Mouse (Mus musculus) lung, embryonic 14.5 days (tissue): Measurements from ENCODE around the gene Stim2. TPM values are rescaled to one million over a fixed set of nuclear protein-coding genes. Genes with fewer than 3 reads are reported as not detected.

Source experiments
- ATAC-seq: fragments of 200-750 bp; cut with Nextera tagmentation; 2 replicates; pipeline ENCODE4 v1.8.0; 2017; ENCODE audit warnings: mild to moderate bottlenecking, moderate TSS enrichment, moderate library complexity; ENCODE audit not compliant: insufficient read depth
- DNase-seq: peaks from one replicate; pipeline ENCODE4 v3.0.0-alpha.2; 2015
- H3K27ac ChIP-seq: fragments of 300-500 bp; sonication (generic); 2 replicates; pipeline ENCODE4 v1.5.1; 2014; ENCODE audit warnings: low read depth, mild to moderate bottlenecking, moderate library complexity
- H3K27me3 ChIP-seq: fragments of 300-500 bp; sonication (generic); 2 replicates; pipeline ENCODE4 v1.6.1; 2014; ENCODE audit warnings: low read length, control low read depth; ENCODE audit not compliant: insufficient read depth
- H3K36me3 ChIP-seq: fragments of 300-500 bp; sonication (generic); 2 replicates; pipeline ENCODE4 v1.6.1; 2014; ENCODE audit warnings: control low read depth; ENCODE audit not compliant: insufficient read depth
- H3K4me1 ChIP-seq: fragments of 300-500 bp; sonication (generic); 2 replicates; pipeline ENCODE4 v1.6.1; 2014; ENCODE audit warnings: antibody characterized with exemption, control low read depth; ENCODE audit not compliant: insufficient read depth
- H3K4me2 ChIP-seq: fragments of 300-500 bp; sonication (generic); 2 replicates; pipeline ENCODE4 v1.6.1; 2014; ENCODE audit warnings: mild to moderate bottlenecking
- H3K4me3 ChIP-seq: fragments of 300-500 bp; sonication (generic); 2 replicates; pipeline ENCODE4 v1.5.1; 2014; ENCODE audit warnings: low read depth, low read length
- H3K9ac ChIP-seq: fragments of 300-500 bp; sonication (generic); 2 replicates; pipeline ENCODE4 v1.6.1; 2014
- H3K9me3 ChIP-seq: fragments of 300-500 bp; sonication (generic); 2 replicates; pipeline ENCODE4 v1.6.1; 2016; ENCODE audit warnings: low read depth, low read length, control low read depth
- CTCF ChIP-seq: IDR thresholded peaks from 2 replicates; pipeline ENCODE4 v1.5.1; 2016; ENCODE audit warnings: antibody characterized with exemption, low read depth
- WGBS: fragments of 180-500 bp; shearing (Covaris S2); extraction: QIAGEN DNeasy Blood & Tissue Kit; methylation state at CpG from one replicate; pipeline ENCODE4 v1.1.7; 2014; 5-methylcytosine and 5-hydroxymethylcytosine counted together
- polyA plus RNA-seq: library from polyadenylated mRNA; unstranded; fragments of >200 nt; fragmentation: Nextera tagmentation; extraction: Ambion mirVana; gene quantifications from 2 replicates; pipeline ENCODE4 v1.2.1, GENCODE M21; 2014

Stim2 gene
- polyA plus RNA-seq, 1 experiment from 2014 or later, result 28.2 TPM

DNA sequence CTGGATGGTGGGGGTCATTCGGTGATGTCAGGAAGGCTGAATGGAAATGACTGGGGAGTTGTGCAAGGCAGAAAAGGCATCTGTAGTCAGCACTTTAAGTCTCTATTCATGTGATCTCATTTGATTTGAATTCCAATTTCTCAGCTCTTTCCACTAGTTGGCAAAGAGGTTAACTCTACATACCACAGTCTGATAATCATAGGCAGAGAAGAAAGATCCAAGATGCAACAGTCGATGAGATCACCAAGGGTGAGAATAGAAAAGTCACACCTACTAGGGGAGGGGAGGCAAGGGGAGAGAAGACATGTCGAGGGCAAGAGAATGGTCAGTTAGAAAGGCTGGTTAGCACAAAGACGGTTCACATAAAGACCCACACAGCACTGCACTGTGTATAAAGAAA is 27.1 kb upstream of the Stim2 start:
- H3K4me2 ChIP-seq, result no peak overlapping the region
- WGBS, result 74% methylated on average over 4 of the region's 4 CpGs
- H3K36me3 ChIP-seq, result no peaks in the 10 kb centered on the region
- no peaks in the 10 kb centered on the region for H3K4me1 ChIP-seq
- H3K27me3 ChIP-seq, result no peaks in the 10 kb centered on the region
- no peaks in the 10 kb centered on the region for H3K9me3 ChIP-seq
- H3K9ac ChIP-seq, result no peak overlapping the region
- DNase-seq (no peak), ATAC-seq (0 out of 2 replicates have a peak, but pooled peaks have one; percentile 28)
- no peak for TF ChIP-seq CTCF
- H3K27ac ChIP-seq, result no peak overlapping the region
- H3K4me3 ChIP-seq, result no peak overlapping the region

- Histone ChIP-seq H3K36me3 (no peaks in the 10 kb centered on the region), H3K27ac (no peak overlapping the region), H3K27me3 (no peaks in the 10 kb centered on the region), H3K9me3 (no peaks in the 10 kb centered on the region), H3K4me3 (no peak overlapping the region), H3K4me1 (no peaks in the 10 kb centered on the region), H3K4me2 (no peak overlapping the region), H3K9ac (no peak overlapping the region)
- ATAC-seq (no peak), DNase-seq (no peak)
- WGBS, result 89% methylated on average over 4 of the region's 4 CpGs
- no peak for TF ChIP-seq CTCF
Measured at GRCm38 (mm10) chr5:53972905-53973304, 25.4 kb upstream of the Stim2 start.

GRCm38 (mm10) chr5:53976497-53976896 is 21.8 kb upstream of the Stim2 start:
- 84% methylated on average over 16 of the region's 16 CpGs for WGBS
- no peak for ATAC-seq

DNA sequence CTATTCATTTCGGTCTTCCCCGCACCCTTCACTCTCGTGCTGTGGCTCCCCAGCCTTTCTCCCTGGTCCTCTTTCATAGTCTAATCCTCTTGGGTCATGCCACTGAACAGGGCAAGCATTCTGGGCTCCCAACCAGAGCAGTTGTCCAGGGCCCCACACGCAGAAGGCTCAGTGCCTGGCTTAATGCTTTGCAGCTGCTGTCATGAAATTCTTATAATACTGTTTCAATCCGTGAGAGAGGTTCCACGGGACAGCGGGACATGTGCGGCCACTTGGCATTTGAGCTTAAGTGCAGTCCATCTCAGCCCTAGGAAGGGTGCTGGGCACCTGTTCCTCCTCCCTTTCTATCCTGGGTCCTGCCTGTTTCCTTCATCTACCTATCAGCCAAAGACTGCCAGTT is 21.2 kb upstream of the Stim2 start:
- Histone ChIP-seq H3K4me2 (no peak overlapping the region), H3K4me1 (no peaks in the 10 kb centered on the region), H3K4me3 (no peak overlapping the region), H3K9me3 (no peaks in the 10 kb centered on the region), H3K9ac (no peak overlapping the region), H3K27me3 (no peaks in the 10 kb centered on the region), H3K27ac (no peak overlapping the region), H3K36me3 (no peaks in the 10 kb centered on the region)
- WGBS, result 87% methylated on average over 8 of the region's 8 CpGs
- no peak for DNase-seq
- no peak for TF ChIP-seq CTCF
- ATAC-seq, result no peak

More at GRCm38 (mm10) chr5:53976497-53976896, 21.8 kb upstream of the Stim2 start:
- Histone ChIP-seq H3K4me3 (no peak overlapping the region), H3K27me3 (no peaks in the 10 kb centered on the region), H3K4me1 (no peaks in the 10 kb centered on the region), H3K27ac (no peak overlapping the region), H3K4me2 (no peak overlapping the region), H3K9ac (no peak overlapping the region), H3K36me3 (no peaks in the 10 kb centered on the region), H3K9me3 (no peaks in the 10 kb centered on the region)
- no peak for DNase-seq
- no peak for TF ChIP-seq CTCF

DNA sequence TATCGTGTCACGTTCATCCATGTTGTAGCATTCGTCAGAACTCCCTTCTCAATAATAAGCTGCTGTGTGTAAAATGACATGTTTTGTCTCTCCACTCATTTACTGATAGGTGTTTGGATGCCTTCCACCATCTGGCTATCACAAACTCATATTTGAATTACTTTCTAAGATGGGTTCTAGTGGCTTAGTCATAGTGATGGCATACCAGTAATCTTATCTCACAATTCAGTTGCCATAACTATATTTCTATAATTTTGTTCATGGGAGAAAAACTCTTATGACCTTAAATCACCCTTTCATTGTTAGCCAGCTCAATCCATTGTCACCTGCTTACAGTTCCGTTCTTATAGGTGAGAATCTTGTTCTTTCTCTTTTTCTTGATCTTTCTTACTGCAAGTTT is 14.9 kb upstream of the Stim2 start:
- TF ChIP-seq CTCF, result no peak
- H3K4me3 ChIP-seq, result no peak overlapping the region
- no peak for ATAC-seq
- no peak overlapping the region for H3K4me2 ChIP-seq
- no peaks in the 10 kb centered on the region for H3K9me3 ChIP-seq
- no peak overlapping the region for H3K27ac ChIP-seq
- WGBS, result 87% methylated on average over 4 of the region's 4 CpGs
- no peak for DNase-seq
- H3K27me3 ChIP-seq, result no peaks in the 10 kb centered on the region
- no peaks in the 10 kb centered on the region for H3K36me3 ChIP-seq
- H3K4me1 ChIP-seq, result no peaks in the 10 kb centered on the region
- H3K9ac ChIP-seq, result no peak overlapping the region

DNA sequence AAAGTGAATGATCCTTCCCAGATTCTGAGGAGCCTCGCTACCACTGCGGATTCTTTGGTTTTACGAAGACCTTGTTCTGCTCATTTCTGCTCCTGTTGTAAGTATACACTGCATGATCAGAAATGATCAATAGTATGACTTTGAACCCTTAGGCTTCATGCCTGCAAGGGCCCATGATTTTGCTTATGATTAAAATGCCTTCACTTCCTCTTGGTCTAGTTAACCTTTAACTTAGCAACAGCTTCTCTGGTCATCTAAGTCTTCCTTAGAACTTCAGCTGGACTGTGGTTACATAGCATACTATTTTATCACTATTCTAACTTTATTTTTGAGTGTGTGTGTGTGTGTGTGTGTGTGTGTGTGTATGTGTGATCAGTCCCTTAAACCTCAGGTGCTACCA is 12.7 kb upstream of the Stim2 start:
- no peaks in the 10 kb centered on the region for H3K9me3 ChIP-seq
- H3K27me3 ChIP-seq, result no peaks in the 10 kb centered on the region
- no peak for DNase-seq
- no peak for ATAC-seq
- no peak overlapping the region for H3K9ac ChIP-seq
- no peak overlapping the region for H3K4me3 ChIP-seq
- WGBS, result 76% methylated on average over 3 of the region's 3 CpGs
- H3K27ac ChIP-seq, result no peak overlapping the region
- H3K4me1 ChIP-seq, result no peaks in the 10 kb centered on the region
- H3K4me2 ChIP-seq, result no peak overlapping the region
- no peak for TF ChIP-seq CTCF
- H3K36me3 ChIP-seq, result no peaks in the 10 kb centered on the region

DNA sequence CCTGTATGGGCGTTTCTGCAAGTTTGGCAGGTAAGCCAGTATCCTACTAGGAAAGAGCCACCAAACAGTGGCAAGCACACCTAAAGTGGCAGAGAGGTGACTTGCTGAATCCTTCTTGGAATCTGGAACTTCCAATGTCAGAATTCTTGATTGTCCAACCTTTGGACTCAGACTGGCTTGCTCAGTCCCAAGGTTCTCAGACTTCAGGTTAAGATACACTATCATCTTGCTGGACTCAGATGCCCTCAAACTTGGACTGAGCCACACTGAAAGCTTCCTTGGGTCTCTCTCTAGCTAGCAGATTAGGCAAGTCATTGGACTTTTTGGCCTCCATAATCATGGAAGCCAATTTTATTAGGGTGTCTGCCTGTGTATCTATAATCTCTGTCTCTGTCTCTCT is 10.8 kb upstream of the Stim2 start:
- H3K9me3 ChIP-seq, result no peaks in the 10 kb centered on the region
- no peaks in the 10 kb centered on the region for H3K36me3 ChIP-seq
- no peaks in the 10 kb centered on the region for H3K27me3 ChIP-seq
- no peaks in the 10 kb centered on the region for H3K4me1 ChIP-seq
- no peak for TF ChIP-seq CTCF
- 70% methylated on average over 1 of the region's 1 CpGs for WGBS
- no peak overlapping the region for H3K9ac ChIP-seq
- DNase-seq, result no peak
- H3K27ac ChIP-seq, result no peak overlapping the region
- no peak overlapping the region for H3K4me2 ChIP-seq
- no peak overlapping the region for H3K4me3 ChIP-seq
- no peak for ATAC-seq

GRCm38 (mm10) chr5:53988053-53988452 is 10.2 kb upstream of the Stim2 start:
- Histone ChIP-seq H3K9ac (no peak overlapping the region), H3K27ac (no peak overlapping the region), H3K4me2 (no peak overlapping the region), H3K36me3 (no peaks in the 10 kb centered on the region), H3K27me3 (no peaks in the 10 kb centered on the region), H3K4me3 (no peak overlapping the region), H3K4me1 (no peaks in the 10 kb centered on the region), H3K9me3 (no peaks in the 10 kb centered on the region)
- no peak for DNase-seq
- ATAC-seq, result no peak
- TF ChIP-seq CTCF, result no peak
- WGBS, result 77% methylated on average over 1 of the region's 1 CpGs
